Mouse (Mus musculus): Measurements from ENCODE around the gene Ppfia2.

The Ppfia2 gene

GRCm38 (mm10) chr10:106665221-106665620 lies 195.1 kb downstream of the Ppfia2 start:
- no peak for DNase-seq (ENCODE audit: low spot score in 2 of 2)

DNA sequence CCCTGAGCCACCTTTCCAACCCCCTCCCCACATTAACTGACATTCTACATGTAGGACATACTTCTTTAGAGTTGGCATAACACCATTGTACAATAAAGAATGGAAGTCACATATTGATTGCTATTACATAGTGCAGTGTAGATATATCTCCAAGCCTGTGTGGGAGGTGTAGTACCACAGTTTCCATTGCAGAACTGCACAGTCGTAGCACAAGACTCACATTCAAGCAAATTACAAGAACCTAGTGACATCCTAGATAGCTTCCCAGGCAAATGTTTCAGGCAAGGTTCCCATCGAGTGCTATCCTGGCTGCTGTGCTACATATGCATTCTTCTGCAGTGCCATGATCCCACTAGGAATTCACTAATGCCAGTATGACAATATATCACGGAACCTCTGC lies 200.0 kb downstream of the Ppfia2 start:
- DNase-seq (ENCODE audit: low spot score in 2 of 2) = no peak

DNA sequence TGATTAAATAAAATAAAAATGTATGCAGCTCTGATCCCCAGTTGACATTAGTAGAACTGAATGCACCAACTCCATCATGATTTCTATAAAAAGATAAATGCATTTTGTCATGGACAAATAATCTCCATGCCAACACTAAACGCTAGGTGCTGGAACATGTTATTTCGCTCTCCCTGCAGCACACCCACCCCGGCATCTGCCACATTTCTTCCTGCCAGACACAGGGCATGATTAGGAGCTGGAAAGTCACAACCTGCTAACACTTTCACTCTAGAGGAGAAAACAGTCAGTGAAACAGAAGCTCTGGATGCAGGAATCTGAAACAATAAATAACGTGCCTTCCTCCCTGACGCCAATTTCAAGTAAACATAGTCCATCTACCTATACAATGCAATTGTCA lies 211.3 kb downstream of the Ppfia2 start:
- peak in 1 of 2 experiments; percentile 36 for DNase-seq (ENCODE audit: low spot score in 2 of 2)

GRCm38 (mm10) chr10:106685519-106685918 lies 215.4 kb downstream of the Ppfia2 start:
- DNase-seq (ENCODE audit: low spot score in 2 of 2) = no peak

- no peak for DNase-seq (ENCODE audit: low spot score in 2 of 2)
These were observed 249.8 kb downstream of the Ppfia2 start for GRCm38 (mm10) chr10:106719936-106720335.

DNA sequence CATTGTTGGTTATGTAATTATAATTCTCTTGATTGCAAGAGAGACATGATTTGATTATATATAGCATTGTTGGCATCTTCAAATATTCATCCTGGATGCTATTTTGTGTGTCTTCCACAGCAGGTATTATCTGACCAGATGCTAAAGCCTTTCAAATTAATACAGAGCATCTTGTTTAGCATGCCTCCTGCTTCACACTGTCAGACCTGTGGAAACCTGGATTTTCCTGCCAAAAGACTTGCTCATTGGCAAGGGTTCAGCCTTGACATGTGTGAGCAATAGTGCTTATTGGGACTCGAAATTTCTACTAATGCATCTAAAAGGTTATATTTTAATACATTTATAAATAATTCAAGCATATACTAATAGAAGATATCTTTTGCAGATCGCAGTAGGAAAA lies 262.1 kb downstream of the Ppfia2 start:
- DNase-seq (ENCODE audit: low spot score in 2 of 2) = no peak

GRCm38 (mm10) chr10:106736230-106737063 lies 266.3 kb downstream of the Ppfia2 start:
- no peak for DNase-seq (ENCODE audit: low spot score in 2 of 2)

- no peak for DNase-seq (ENCODE audit: low spot score in 2 of 2)
These were observed 268.1 kb downstream of the Ppfia2 start for GRCm38 (mm10) chr10:106738190-106738589.

DNA sequence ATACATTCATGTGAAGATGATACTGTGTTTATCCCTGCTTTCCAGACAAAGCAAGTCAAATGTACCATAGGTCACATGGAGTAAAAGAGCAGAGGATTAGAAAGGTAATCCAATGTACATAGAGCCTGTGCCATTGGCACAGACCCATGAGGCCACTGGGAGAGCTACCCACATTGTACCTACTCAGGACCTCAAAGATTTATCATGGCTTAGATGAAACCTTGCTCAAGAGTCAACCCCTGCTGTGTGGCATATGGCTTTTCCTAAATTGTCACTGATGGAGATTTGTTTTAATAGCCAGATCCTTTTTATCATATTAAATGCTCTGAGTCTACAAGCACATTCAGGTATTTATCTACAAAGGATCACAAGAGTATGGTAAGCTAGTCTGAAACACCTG lies 274.8 kb downstream of the Ppfia2 start:
- DNase-seq (ENCODE audit: low spot score in 2 of 2) = no peak

GRCm38 (mm10) chr10:106761061-106761460 lies 290.9 kb downstream of the Ppfia2 start:
- peak; percentile 75 to 76 for DNase-seq (ENCODE audit: low spot score in 2 of 2)

- DNase-seq (ENCODE audit: low spot score in 2 of 2) = no peak
These were observed 293.6 kb downstream of the Ppfia2 start for GRCm38 (mm10) chr10:106763785-106764184.

GRCm38 (mm10) chr10:106775571-106775970 lies 305.4 kb downstream of the Ppfia2 start:
- no peak for DNase-seq (ENCODE audit: low spot score in 2 of 2)

GRCm38 (mm10) chr10:106815447-106815846 lies 345.3 kb downstream of the Ppfia2 start:
- no peak for DNase-seq (ENCODE audit: low spot score in 2 of 2)

GRCm38 (mm10) chr10:106818381-106818780 lies 348.2 kb downstream of the Ppfia2 start:
- DNase-seq (ENCODE audit: low spot score in 2 of 2) = no peak

DNA sequence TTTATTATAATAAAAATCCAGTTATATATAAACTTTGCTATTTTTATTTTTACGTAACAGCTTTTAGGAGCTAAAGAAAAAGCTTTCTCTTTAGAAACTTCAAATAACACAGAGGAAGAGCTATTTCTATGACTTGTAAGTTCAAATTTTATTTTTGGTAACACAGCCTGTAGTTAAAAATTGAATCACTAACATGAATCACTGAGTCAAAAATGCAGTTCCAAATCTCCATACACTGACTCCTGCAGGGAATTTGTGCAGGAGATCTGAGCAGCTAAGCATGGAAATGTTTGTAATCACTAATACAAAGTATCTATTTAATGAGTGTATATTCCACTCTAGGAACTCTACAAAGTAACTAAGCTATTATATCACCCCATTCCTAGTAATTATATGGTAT lies 354.1 kb downstream of the Ppfia2 start:
- no peak for DNase-seq (ENCODE audit: low spot score in 2 of 2)

GRCm38 (mm10) chr10:106838476-106838875 lies 368.3 kb downstream of the Ppfia2 start:
- DNase-seq (ENCODE audit: low spot score in 2 of 2) = no peak

GRCm38 (mm10) chr10:106858106-106858505 lies 388.0 kb downstream of the Ppfia2 start:
- DNase-seq (ENCODE audit: low spot score in 2 of 2) = no peak

- DNase-seq (ENCODE audit: low spot score in 2 of 2) = no peak
These were observed 400.1 kb downstream of the Ppfia2 start for GRCm38 (mm10) chr10:106870233-106870632.

DNA sequence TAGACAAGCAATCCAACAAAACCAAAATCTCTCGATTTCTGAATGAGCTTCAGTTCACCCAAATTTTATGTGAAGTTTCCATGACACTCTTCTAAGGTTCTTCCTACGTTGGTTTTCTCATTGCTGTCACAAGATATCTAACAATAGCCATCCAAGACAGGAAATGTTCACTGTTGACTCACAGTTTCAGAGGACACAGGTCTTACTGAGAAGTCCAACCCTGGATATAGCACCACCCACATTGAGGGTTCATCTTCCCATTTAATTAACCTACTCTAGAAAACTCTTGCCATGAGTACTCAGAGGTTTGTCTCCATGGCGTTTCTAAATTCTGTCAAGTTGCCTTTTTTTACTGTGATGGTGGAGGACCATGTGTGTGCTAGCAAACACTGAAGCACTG lies 401.7 kb downstream of the Ppfia2 start:
- no peak for DNase-seq (ENCODE audit: low spot score in 2 of 2)

- DNase-seq (ENCODE audit: low spot score in 2 of 2) = no peak
These were observed 402.6 kb downstream of the Ppfia2 start for GRCm38 (mm10) chr10:106872714-106873113.

DNA sequence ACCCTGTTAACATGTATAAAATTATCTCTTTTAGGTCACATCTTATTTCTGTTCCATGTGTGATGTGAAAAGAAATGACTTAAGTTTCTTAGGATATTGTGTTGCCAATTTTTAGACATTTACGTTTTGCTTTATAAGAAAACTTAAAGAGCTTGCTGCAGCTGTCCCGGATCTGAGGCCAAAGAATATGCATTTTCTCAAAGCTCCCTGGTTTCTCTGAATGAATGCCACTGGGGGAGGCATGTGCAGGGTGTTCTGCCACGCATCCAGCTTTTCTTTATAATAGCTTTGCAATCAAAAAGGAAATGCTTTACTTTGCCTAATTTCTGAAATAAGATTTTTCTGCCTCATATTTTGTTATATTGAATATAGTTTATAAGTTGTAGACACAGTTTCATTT lies 411.2 kb downstream of the Ppfia2 start:
- DNase-seq (ENCODE audit: low spot score in 2 of 2) = no peak

DNA sequence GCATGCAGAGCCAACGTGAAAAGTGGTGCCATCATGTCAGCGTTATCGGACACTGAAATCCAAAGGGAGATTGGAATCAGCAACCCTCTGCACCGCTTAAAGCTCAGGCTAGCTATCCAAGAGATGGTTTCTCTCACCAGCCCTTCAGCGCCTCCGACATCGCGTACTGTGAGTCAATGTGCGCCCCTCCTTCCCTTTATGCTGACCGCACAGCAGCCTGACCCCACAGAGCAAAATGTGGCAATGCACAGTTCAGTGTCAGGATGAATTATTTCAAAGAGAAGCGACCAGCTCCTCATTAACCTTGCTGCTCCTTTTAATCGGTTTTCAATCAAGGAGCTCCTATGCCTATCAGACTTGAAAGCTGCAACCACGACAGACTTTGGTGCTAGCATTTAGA lies 426.2 kb downstream of the Ppfia2 start:
- DNase-seq (ENCODE audit: low spot score in 2 of 2) = no peak

GRCm38 (mm10) chr10:106910108-106910507 lies 440.0 kb downstream of the Ppfia2 start:
- no peak for DNase-seq (ENCODE audit: low spot score in 2 of 2)

DNA sequence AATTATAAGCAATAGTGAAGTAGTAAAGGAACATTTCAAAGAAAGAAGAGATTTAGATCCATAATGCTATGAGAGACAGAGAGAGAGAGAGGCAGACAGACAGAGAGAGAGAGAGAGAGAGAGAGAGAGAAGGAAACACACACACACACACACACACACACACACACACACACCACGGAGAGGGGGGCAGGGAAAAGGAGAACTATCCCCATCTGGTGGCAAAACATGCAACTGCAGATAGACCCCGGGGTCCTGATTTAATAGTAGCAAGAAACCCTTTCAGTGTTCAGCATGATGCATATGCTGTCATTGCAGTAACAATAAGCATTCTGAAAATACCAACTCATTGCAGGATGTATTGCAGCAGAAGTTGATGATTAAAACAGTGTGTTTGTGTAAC lies 442.9 kb downstream of the Ppfia2 start:
- DNase-seq (ENCODE audit: low spot score in 2 of 2) = no peak

Measured in right cerebral cortex, adult 2 months (tissue).